Mouse (Mus musculus): ENCODE results near the gene Ebf1.

Gene Ebf1

GRCm38 (mm10) chr11:44738046-44738445, 120.9 kb downstream of the Ebf1 start:
- no peak for DNase-seq (ENCODE audit: low spot score in 2 of 2)

GRCm38 (mm10) chr11:44738820-44739219, 121.7 kb downstream of the Ebf1 start:
- no peak for DNase-seq (ENCODE audit: low spot score in 2 of 2)

- DNase-seq (ENCODE audit: low spot score in 2 of 2): no peak
Observed at GRCm38 (mm10) chr11:44740278-44741041, 123.3 kb downstream of the Ebf1 start.

- DNase-seq (ENCODE audit: low spot score in 2 of 2): no peak
Observed at GRCm38 (mm10) chr11:44741042-44741491, 124.0 kb downstream of the Ebf1 start.

- DNase-seq (ENCODE audit: low spot score in 2 of 2): no peak
Observed at GRCm38 (mm10) chr11:44744446-44744845, 127.3 kb downstream of the Ebf1 start.

GRCm38 (mm10) chr11:44745946-44746345, 128.8 kb downstream of the Ebf1 start:
- DNase-seq (ENCODE audit: low spot score in 2 of 2): no peak

GRCm38 (mm10) chr11:44746731-44747130, 129.6 kb downstream of the Ebf1 start:
- no peak for DNase-seq (ENCODE audit: low spot score in 2 of 2)

GRCm38 (mm10) chr11:44749309-44749708, 132.2 kb downstream of the Ebf1 start:
- no peak for DNase-seq (ENCODE audit: low spot score in 2 of 2)

GRCm38 (mm10) chr11:44754336-44754735, 137.2 kb downstream of the Ebf1 start:
- DNase-seq (ENCODE audit: low spot score in 2 of 2): no peak

GRCm38 (mm10) chr11:44756321-44756720, 139.2 kb downstream of the Ebf1 start:
- DNase-seq (ENCODE audit: low spot score in 2 of 2): no peak

- DNase-seq (ENCODE audit: low spot score in 2 of 2): no peak
Observed at GRCm38 (mm10) chr11:44758857-44759256, 141.7 kb downstream of the Ebf1 start.

- DNase-seq (ENCODE audit: low spot score in 2 of 2): no peak
Observed at GRCm38 (mm10) chr11:44761128-44761996, 144.2 kb downstream of the Ebf1 start.

- no peak for DNase-seq (ENCODE audit: low spot score in 2 of 2)
Observed at GRCm38 (mm10) chr11:44763992-44764835, 147.1 kb downstream of the Ebf1 start.

- DNase-seq (ENCODE audit: low spot score in 2 of 2): no peak
Observed at GRCm38 (mm10) chr11:44764988-44765387, 147.9 kb downstream of the Ebf1 start.

- no peak for DNase-seq (ENCODE audit: low spot score in 2 of 2)
Observed at GRCm38 (mm10) chr11:44766246-44766645, 149.1 kb downstream of the Ebf1 start.

- DNase-seq (ENCODE audit: low spot score in 2 of 2): no peak
Observed at GRCm38 (mm10) chr11:44767322-44767721, 150.2 kb downstream of the Ebf1 start.

GRCm38 (mm10) chr11:44768346-44768745, 151.2 kb downstream of the Ebf1 start:
- DNase-seq (ENCODE audit: low spot score in 2 of 2): no peak

GRCm38 (mm10) chr11:44770989-44771564, 154.0 kb downstream of the Ebf1 start:
- DNase-seq (ENCODE audit: low spot score in 2 of 2): no peak

GRCm38 (mm10) chr11:44774411-44774810, 157.3 kb downstream of the Ebf1 start:
- no peak for DNase-seq (ENCODE audit: low spot score in 2 of 2)

GRCm38 (mm10) chr11:44775549-44775948, 158.4 kb downstream of the Ebf1 start:
- DNase-seq (ENCODE audit: low spot score in 2 of 2): no peak

GRCm38 (mm10) chr11:44776556-44776955, 159.4 kb downstream of the Ebf1 start:
- no peak for DNase-seq (ENCODE audit: low spot score in 2 of 2)
